Mouse (Mus musculus) megakaryocyte, embryonic 14.5 days (primary cell): Measurements from ENCODE around the gene Ikzf3.

Source experiments
- FLI1 ChIP-seq: IDR thresholded peaks from 2 replicates; pipeline ENCODE4 v1.6.1; 2012; ENCODE audit warnings: low read length, inconsistent platforms, mixed read lengths
- GATA1 ChIP-seq: IDR thresholded peaks from 3 replicates; pipeline ENCODE4 v1.6.1; 2012; ENCODE audit warnings: mixed read lengths, low read length, inconsistent platforms, borderline replicate concordance

- TF ChIP-seq GATA1 (no peak), FLI1 (no peak)
Measured at GRCm38 (mm10) chr11:98438331-98439158, 107.3 kb downstream of the Ikzf3 start, which contains the start of gene Mien1.
